Mouse (Mus musculus): Measurements from ENCODE around the gene Nrl. TPM values are rescaled to one million over a fixed set of nuclear protein-coding genes. Genes with fewer than 3 reads are reported as not detected.

Gene Nrl
- polyA plus RNA-seq, 1 experiment from 2014 or later, result not detected

- no peak for ATAC-seq (ENCODE audit: insufficient number of reproducible peaks, insufficient read depth, low FRiP score, low read depth)
- Histone ChIP-seq H3K9me3 (ENCODE audit: control insufficient read depth, low read depth, low read length) (no peaks in the 10 kb centered on the region), H3K27ac (ENCODE audit: low read length) (no peak overlapping the region), H3K4me2 (replicated peaks; ENCODE audit: low read depth, low read length) (peak overlapping the region; percentile 10; the same call in 1 of the 2 replicates), H3K9ac (replicated peaks; ENCODE audit: low read depth, low read length) (no peak overlapping the region), H3K4me1 (ENCODE audit: control insufficient read depth, insufficient read depth, low read length) (peaks cover 7% of the 10 kb centered on the region), H3K27me3 (ENCODE audit: control insufficient read depth, insufficient read depth, low read length) (no peaks in the 10 kb centered on the region), H3K4me3 (ENCODE audit: low read depth, low read length) (no peak overlapping the region), H3K36me3 (ENCODE audit: control insufficient read depth, insufficient read depth, low read length) (no peaks in the 10 kb centered on the region)
- 3% methylated on average over 10 of the region's 10 CpGs for WGBS
These were observed 54.0 kb downstream of the Nrl start for GRCm38 (mm10) chr14:55470806-55471205.

GRCm38 (mm10) chr14:55469821-55470220 lies 55.0 kb downstream of the Nrl start:
- ATAC-seq (ENCODE audit: insufficient number of reproducible peaks, insufficient read depth, low FRiP score, low read depth), result no peak
- Histone ChIP-seq H3K36me3 (ENCODE audit: control insufficient read depth, insufficient read depth, low read length) (no peaks in the 10 kb centered on the region), H3K27ac (ENCODE audit: low read length) (no peak overlapping the region), H3K27me3 (ENCODE audit: control insufficient read depth, insufficient read depth, low read length) (no peaks in the 10 kb centered on the region), H3K9ac (replicated peaks; ENCODE audit: low read depth, low read length) (no peak overlapping the region), H3K9me3 (ENCODE audit: control insufficient read depth, low read depth, low read length) (no peaks in the 10 kb centered on the region), H3K4me1 (ENCODE audit: control insufficient read depth, insufficient read depth, low read length) (peaks cover 7% of the 10 kb centered on the region), H3K4me3 (ENCODE audit: low read depth, low read length) (no peak overlapping the region), H3K4me2 (replicated peaks; ENCODE audit: low read depth, low read length) (no peak overlapping the region)
- 56% methylated on average over 6 of the region's 6 CpGs for WGBS

DNA sequence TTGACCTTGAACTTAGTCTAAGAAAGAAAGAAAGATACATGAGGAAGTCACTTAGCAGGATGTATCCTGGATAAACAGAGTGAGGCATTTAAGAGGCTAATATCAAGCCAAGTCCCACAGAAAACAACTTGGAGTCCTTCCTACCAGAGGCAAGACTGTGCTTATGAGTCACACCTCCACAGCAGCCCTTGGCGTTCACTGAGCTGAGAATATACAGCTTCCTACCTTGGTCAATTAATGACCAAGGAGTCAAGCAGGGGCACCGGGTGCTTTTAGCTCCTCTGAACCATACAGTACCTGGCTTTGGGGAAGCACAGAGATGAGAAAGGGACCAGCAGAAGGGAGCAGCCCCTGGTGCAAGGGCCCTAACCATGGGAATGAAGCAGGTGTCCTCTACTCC lies 55.7 kb downstream of the Nrl start:
- no peaks in the 10 kb centered on the region for H3K36me3 ChIP-seq (ENCODE audit: control insufficient read depth, insufficient read depth, low read length)
- no peak overlapping the region for H3K9ac ChIP-seq (replicated peaks; ENCODE audit: low read depth, low read length)
- no peaks in the 10 kb centered on the region for H3K9me3 ChIP-seq (ENCODE audit: control insufficient read depth, low read depth, low read length)
- no peak for ATAC-seq (ENCODE audit: insufficient number of reproducible peaks, insufficient read depth, low FRiP score, low read depth)
- H3K4me3 ChIP-seq (ENCODE audit: low read depth, low read length), result no peak overlapping the region
- no peak overlapping the region for H3K27ac ChIP-seq (ENCODE audit: low read length)
- no peaks in the 10 kb centered on the region for H3K27me3 ChIP-seq (ENCODE audit: control insufficient read depth, insufficient read depth, low read length)
- peaks cover 7% of the 10 kb centered on the region for H3K4me1 ChIP-seq (ENCODE audit: control insufficient read depth, insufficient read depth, low read length)
- 57% methylated on average over 2 of the region's 2 CpGs for WGBS
- no peak overlapping the region for H3K4me2 ChIP-seq (replicated peaks; ENCODE audit: low read depth, low read length)

Other genes starting within 250 kb of the Nrl start
- 49.7 and 62.4 TPM in 2 replicates for gene Dhrs4, start 46.2 kb downstream of the Nrl start, polyA plus RNA-seq (2014; fragmentation: Nextera tagmentation; extraction: Ambion mirVana)
- gene Carmil3, start 34.3 kb downstream of the Nrl start, polyA plus RNA-seq (2014; fragmentation: Nextera tagmentation; extraction: Ambion mirVana), result 3.9 and 4.4 TPM in 2 replicates
- gene Cpne6, start 14.5 kb downstream of the Nrl start, polyA plus RNA-seq (2014; fragmentation: Nextera tagmentation; extraction: Ambion mirVana), result 0.19 and 0.24 TPM in 2 replicates
- 43.4 and 44.0 TPM in 2 replicates for gene Pck2, start 15.3 kb upstream of the Nrl start, polyA plus RNA-seq (2014; fragmentation: Nextera tagmentation; extraction: Ambion mirVana)
- 67.6 and 69.6 TPM in 2 replicates for gene Dcaf11, start 35.0 kb upstream of the Nrl start, polyA plus RNA-seq (2014; fragmentation: Nextera tagmentation; extraction: Ambion mirVana)
- gene A730061H03Rik, start 35.4 kb upstream of the Nrl start, polyA plus RNA-seq (2014; fragmentation: Nextera tagmentation; extraction: Ambion mirVana), result 0.91 and 1.2 TPM in 2 replicates
- gene Fitm1, start 50.6 kb upstream of the Nrl start, polyA plus RNA-seq (2014; fragmentation: Nextera tagmentation; extraction: Ambion mirVana), result 0.61 TPM in 1 of 2 replicates, not detected in the other
- 161 and 170 TPM in 2 replicates for gene Psme1, start 53.1 kb upstream of the Nrl start, polyA plus RNA-seq (2014; fragmentation: Nextera tagmentation; extraction: Ambion mirVana)
- 5.9 and 7.1 TPM in 2 replicates for gene Emc9, start 60.3 kb upstream of the Nrl start, polyA plus RNA-seq (2014; fragmentation: Nextera tagmentation; extraction: Ambion mirVana)
- 296 and 307 TPM in 2 replicates for gene Psme2, start 66.1 kb upstream of the Nrl start, polyA plus RNA-seq (2014; fragmentation: Nextera tagmentation; extraction: Ambion mirVana)
- gene Rnf31, start 66.7 kb upstream of the Nrl start, polyA plus RNA-seq (2014; fragmentation: Nextera tagmentation; extraction: Ambion mirVana), result 13.2 and 15.1 TPM in 2 replicates
- gene Irf9, start 78.6 kb upstream of the Nrl start, polyA plus RNA-seq (2014; fragmentation: Nextera tagmentation; extraction: Ambion mirVana), result 7.4 and 8.1 TPM in 2 replicates
- 7.1 and 10.9 TPM in 2 replicates for gene Rec8, start 93.1 kb upstream of the Nrl start, polyA plus RNA-seq (2014; fragmentation: Nextera tagmentation; extraction: Ambion mirVana)
- gene Ipo4, start 111.0 kb upstream of the Nrl start, polyA plus RNA-seq (2014; fragmentation: Nextera tagmentation; extraction: Ambion mirVana), result 93.6 and 105 TPM in 2 replicates
- gene Gm49378, start 112.9 kb upstream of the Nrl start, polyA plus RNA-seq (2014; fragmentation: Nextera tagmentation; extraction: Ambion mirVana), result 3.7 and 3.9 TPM in 2 replicates
- 109 and 112 TPM in 2 replicates for gene Tm9sf1, start 118.8 kb upstream of the Nrl start, polyA plus RNA-seq (2014; fragmentation: Nextera tagmentation; extraction: Ambion mirVana)
- gene Tssk4, start 125.2 kb upstream of the Nrl start, polyA plus RNA-seq (2014; fragmentation: Nextera tagmentation; extraction: Ambion mirVana), result 0.59 and 1.6 TPM in 2 replicates
- gene Mdp1, start 135.5 kb upstream of the Nrl start, polyA plus RNA-seq (2014; fragmentation: Nextera tagmentation; extraction: Ambion mirVana), result 54.8 and 55.8 TPM in 2 replicates
- gene Gmpr2, start 147.0 kb upstream of the Nrl start, polyA plus RNA-seq (2014; fragmentation: Nextera tagmentation; extraction: Ambion mirVana), result 56.8 and 63.6 TPM in 2 replicates
- 535 and 580 TPM in 2 replicates for gene Nedd8, start 147.1 kb upstream of the Nrl start, polyA plus RNA-seq (2014; fragmentation: Nextera tagmentation; extraction: Ambion mirVana)
- gene Tinf2, start 156.8 kb upstream of the Nrl start, polyA plus RNA-seq (2014; fragmentation: Nextera tagmentation; extraction: Ambion mirVana), result 44.2 and 45.5 TPM in 2 replicates
- gene Tgm1, start 188.9 kb upstream of the Nrl start, polyA plus RNA-seq (2014; fragmentation: Nextera tagmentation; extraction: Ambion mirVana), result 19.5 and 21.3 TPM in 2 replicates
- gene Rabggta, start 197.3 kb upstream of the Nrl start, polyA plus RNA-seq (2014; fragmentation: Nextera tagmentation; extraction: Ambion mirVana), result 30.0 and 31.0 TPM in 2 replicates
- gene Dhrs1, start 220.7 kb upstream of the Nrl start, polyA plus RNA-seq (2014; fragmentation: Nextera tagmentation; extraction: Ambion mirVana), result 83.0 and 99.4 TPM in 2 replicates
- gene Nop9, start 220.7 kb upstream of the Nrl start, polyA plus RNA-seq (2014; fragmentation: Nextera tagmentation; extraction: Ambion mirVana), result 36.6 and 38.8 TPM in 2 replicates
- 2.3 and 2.6 TPM in 2 replicates for gene Cideb, start 233.5 kb upstream of the Nrl start, polyA plus RNA-seq (2014; fragmentation: Nextera tagmentation; extraction: Ambion mirVana)
- 0.13 and 0.52 TPM in 2 replicates for gene Ltb4r2, start 236.4 kb upstream of the Nrl start, polyA plus RNA-seq (2014; fragmentation: Nextera tagmentation; extraction: Ambion mirVana)
- 0.42 and 0.88 TPM in 2 replicates for gene Ltb4r1, start 241.0 kb upstream of the Nrl start, polyA plus RNA-seq (2014; fragmentation: Nextera tagmentation; extraction: Ambion mirVana)